Mouse (Mus musculus) layer of hippocampus, adult 8-10 months (tissue): ENCODE results near the gene Hsp90aa1. TPM values are rescaled to one million over a fixed set of nuclear protein-coding genes. Genes with fewer than 3 reads are reported as not detected.
"Not testable (repeated sequence)": the region's sequence is repeated elsewhere in the genome, so short reads cannot be mapped to it uniquely, and the experiment has no call there.

Experiments used
- DNase-seq, 2 experiments: peaks; one replicate each; pipeline ENCODE4 v3.0.0; 2022; ENCODE audit warnings: low spot score in 2 of 2
- total RNA-seq, 4 experiments: library from RNA; stranded (reverse); gene quantifications; 2 replicates each; pipeline ENCODE4 v1.2.4; 2022

Gene Hsp90aa1
- total RNA-seq, 4 experiments from 2014 or later = 961 to 1,174 (median 991) TPM

DNA sequence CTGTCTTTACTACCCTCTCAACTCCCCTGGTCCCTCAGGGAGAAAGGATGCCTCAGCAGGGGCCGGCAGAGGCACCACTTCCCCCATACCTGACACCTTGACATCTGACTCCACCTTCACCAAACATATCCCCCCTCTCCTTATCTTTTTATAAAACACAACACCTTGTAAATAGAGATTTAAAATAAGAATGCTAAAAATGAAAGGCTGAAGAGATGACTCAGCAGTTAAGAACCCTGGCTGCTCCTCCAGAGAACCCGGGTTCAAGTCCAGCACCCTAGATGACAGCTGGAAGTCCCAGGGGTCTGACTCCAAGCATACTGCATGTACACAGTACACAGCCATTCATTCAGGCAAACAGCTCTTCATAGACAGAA is 3.4 kb downstream of the Hsp90aa1 start:
- DNase-seq = no peak

DNA sequence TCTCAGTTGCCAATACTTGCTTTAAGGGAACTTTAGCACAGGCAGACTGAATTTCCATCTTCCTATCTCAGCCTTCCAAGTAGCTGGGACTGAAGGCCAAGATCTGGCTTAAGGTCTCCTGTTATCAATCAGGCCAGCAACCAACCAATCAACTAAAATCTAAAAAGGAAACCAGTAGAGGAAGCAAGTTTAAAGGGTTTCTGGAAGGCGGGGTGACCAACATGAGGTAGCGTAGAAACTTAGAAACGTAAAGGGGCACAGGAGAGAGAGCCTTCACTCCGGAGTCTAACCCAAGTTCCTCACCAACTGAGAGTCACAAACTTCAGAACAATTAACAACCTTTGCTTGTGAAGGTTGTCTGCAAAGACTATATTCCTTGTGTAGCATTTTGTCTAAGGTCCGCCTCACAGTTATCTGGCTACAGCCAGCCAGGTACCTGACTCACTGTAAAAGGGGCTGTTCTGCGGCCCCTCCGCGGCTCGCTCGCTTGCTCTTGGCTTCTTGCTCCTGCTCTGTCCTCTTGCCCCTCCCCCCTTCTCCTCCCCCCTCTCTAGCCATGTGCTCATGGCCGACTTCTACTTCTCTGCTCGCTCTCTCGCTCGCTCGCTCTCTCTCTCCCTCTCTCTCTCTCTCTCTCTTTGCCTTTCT is 3.9 kb downstream of the Hsp90aa1 start:
- no peak for DNase-seq

DNA sequence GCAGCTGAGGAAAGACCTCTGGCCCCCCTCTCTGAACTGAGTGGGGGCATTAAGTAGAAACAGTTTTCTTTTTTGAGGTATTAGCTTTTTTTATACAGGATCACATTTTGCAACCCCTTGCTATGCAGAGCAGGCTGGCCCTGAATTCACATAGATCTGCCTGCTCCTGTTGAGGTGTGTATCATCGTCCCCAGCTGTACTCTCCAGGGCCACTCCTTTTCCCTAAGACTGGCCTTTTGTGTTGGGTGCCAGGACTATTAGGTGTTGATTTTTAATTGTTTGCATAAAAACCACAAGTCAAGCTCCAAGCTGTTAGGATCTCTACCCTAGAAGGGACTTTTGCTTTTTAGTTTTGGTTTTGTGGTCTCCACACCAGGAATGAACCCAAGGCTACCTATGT is 4.4 kb downstream of the Hsp90aa1 start:
- no peak for DNase-seq

DNA sequence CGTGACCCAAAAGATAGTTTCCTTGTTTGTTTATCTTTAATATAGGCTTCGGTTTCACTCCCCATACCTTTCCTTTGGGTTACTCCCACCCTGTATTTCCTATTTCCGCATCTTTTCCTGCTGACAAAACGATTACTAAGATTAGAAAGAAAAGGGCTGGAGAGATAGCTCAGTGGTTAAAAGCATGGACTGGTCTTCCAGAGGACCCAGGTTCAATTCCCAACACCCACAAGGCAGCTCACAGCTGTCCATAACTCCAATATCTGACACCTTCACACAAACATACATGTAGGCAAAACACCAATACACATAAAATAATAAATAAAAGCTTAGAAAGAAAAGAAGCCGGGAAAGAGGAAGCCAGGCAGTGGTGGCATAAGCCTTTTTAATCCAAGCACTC is 5.1 kb downstream of the Hsp90aa1 start:
- DNase-seq = no peak

DNA sequence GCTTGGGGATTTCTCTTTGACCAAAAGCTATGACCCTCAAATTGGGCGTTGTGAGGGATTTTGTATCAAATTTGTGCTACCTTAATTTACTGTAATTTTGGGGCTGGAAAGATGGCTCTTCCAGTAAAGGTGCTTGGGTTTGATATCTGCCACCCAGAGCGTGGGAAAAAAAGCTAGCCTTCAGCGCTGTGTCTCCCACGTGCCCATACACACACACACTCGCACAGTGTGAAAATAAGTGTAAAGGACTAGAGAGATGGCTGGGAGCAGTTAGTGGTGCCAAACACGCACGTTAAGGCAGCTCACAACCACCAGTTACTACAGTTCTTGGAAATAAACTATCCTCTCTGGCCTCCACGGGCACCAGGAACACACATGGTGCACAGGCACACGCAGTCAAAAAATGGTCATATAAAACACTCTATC is 5.5 kb downstream of the Hsp90aa1 start:
- peak in 1 of 2 experiments; percentile 21 for DNase-seq

DNA sequence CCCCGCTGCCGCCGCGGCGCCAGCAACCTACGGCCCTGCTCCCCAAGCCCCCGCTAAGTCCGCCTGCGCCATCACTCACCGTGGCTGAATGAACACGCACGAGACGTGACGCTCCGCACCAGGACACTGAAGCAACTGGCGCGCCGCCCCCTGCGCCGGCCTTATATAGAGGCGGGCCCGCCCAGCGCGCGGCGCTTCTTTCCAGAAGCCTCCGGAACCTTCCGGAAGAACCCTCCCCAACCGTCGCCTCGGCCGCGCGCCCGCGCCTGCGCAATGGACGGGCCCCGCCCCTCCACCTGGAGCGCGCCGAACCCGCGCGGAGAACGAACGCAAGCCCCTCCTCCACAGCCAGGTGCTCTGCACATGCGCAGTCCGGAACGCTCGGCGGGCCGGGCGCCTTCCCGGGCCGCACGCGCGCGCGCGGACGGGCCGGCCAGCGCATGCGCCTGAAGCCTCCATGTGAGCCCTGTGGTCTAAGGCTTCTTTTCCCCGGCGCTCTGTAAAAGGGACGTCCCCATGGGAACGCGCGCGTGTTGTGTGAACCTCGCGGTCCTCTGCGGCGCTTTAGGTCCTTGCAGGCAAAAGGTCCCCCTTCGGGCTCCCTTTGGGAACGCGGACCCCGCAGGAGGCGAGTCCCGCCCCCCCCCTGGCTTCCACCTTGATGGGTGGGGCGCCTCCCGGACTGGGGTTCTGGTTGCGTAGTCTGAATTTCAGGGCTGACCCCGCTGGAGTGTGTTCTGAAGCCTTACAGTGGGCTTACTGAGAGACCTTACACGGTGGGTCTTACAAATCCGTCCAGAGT is 6.2 kb downstream of the Hsp90aa1 start:
- peak; percentile 94 to 97 for DNase-seq

DNA sequence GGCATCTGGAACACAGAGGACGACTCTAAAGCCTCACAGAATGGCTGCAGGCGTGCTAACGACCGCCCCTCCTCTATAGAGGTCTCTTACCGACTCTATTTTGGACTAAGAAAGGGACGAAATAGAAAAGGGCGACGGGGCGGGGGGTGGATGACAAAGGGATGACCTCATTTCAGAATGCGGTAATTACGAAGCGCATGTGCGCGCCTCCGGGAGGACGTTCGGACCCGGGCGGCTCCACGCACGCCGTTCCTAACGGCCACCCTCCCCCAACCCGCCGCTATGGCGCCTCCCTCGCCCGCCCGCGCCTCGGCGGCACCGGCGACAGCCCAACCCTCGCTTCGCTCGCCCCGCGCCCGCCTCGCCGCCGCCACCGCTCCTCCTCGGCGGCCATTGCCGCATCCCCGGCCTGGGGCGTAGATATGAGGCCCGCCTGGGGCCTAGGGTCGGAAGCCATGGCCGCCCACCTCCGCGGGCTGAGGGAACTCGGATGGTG is 6.8 kb downstream of the Hsp90aa1 start:
- peak; percentile 51 to 67 for DNase-seq

DNA sequence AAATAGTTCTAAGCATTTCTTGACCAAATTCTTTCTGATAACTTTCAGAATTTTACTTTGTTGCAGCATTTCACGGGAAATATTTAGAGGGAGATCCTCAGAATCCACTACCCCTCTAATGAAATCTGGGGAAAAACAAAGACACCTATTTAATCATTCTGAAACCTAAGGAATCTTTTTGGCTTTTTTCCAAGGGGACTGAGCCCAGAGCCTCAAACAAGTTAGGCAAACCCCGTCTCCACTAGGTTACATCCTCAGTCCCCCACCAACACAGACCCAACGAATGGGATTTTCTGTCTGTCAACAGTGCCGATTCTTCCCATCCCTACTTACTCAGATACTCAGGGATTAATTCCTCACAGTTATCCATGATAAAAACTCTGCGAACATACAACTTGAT is 9.2 kb downstream of the Hsp90aa1 start:
- not testable (repeated sequence) for DNase-seq

DNA sequence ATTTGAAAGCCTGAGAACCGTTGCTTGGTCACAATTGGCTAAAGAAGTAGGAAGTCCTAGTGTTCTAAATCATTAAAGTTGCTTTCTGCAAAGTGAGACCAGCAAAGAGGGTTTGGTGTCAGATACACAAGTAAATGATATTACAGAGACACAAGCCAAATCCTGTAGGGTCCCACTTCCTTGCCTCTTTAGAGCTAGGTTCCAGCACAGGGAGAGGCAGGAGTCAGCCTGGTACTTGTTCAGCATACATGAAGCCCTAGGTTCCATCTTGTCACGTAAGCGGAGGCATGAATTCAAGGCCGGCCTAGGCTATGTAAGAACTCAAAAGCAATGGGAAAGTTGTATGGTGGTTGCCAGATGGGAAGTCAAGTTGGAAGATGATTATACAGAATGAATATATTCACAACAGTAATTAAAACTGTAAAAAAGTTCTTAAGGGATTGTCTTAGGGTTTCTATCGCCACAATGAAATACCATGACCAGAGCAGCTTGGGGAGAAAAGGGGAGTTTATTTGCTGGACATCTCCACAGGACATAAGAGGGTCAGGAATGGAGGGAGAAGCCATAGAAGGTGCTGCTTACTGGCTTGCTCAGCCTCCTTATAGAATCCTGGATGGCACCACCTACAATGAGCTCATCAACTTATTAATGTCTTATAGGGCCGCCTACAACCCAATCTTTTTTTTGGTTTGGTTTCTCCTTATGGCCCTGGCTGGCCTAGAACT is 12.4 kb downstream of the Hsp90aa1 start:
- no peak for DNase-seq

DNA sequence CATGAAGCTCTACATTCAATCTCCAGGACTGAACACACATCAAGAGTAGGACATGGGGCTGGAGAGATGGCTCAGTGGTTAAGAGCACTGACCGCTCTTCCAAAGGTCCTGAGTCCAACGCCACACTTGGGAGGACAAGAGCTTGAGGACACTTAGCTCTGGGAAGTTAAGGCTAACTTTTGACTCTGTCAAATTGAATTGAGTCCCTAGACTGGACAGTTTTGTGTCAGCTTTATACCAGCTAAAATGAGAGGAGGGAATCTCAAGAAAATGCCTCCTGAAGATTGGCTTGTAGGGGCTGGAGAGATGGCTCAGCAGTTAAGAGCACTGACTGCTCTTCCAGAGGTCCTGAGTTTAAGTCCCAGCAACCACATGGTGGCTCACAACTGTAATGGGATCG is 13.6 kb downstream of the Hsp90aa1 start:
- not testable (repeated sequence) for DNase-seq

DNA sequence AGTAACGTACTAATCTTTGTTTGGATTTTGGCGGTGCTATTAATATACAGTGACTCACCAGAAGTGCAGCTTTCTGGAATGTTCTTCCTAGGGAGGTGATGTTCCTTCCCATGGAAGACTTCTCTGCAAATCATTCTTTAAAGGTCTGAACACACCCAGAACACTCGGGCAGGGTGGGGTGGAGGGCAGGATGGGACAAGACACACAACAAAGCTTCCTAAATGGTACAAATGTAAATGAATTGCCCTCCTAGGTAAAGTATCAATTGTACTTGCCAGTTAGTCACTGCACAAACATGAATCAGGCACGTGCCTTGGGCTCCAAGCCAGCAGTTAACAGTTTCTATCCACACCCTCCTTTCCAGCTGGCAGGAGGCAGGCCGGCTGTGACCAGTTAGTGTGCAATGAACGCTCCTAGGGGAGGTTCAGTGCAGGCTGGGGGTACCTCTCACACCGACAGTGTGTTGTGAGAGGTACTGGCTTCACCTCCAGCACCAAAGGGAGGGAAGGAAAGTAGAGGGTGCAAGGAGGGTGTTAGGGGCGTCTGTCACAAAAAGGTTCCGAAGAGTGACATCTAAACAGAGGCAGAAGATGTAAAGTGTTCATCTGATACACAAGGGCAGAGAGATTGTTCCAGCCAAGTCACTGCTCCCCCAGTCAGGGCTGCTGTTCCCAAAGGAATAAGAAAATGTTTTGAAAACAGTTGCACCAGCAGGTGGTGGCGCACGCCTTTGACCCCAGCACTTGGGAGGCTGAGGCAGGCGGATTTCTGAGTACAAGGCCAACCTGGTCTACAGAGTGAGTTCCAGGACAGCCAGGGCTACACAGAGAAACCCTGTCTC is 14.4 kb downstream of the Hsp90aa1 start:
- DNase-seq = peak in 1 of 2 experiments; percentile 49

DNA sequence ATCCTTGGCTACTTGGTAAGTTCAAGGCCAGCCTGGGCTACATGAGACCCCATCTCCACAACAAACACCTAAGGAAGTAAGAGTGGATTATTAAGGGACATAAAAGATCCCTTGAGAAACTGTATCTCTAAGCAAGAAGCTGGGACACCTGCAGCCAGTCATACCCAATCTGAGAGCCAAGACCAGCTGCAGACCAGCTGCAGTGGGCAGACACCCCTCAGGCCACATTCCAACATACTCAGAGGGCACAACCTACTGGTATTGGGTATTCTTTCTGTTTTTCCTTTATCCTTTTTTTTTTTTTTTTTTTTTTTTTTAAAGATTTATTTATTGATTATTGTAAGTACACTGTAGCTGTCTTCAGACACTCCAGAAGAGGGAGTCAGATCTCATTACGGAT is 18.9 kb downstream of the Hsp90aa1 start:
- no peak for DNase-seq

DNA sequence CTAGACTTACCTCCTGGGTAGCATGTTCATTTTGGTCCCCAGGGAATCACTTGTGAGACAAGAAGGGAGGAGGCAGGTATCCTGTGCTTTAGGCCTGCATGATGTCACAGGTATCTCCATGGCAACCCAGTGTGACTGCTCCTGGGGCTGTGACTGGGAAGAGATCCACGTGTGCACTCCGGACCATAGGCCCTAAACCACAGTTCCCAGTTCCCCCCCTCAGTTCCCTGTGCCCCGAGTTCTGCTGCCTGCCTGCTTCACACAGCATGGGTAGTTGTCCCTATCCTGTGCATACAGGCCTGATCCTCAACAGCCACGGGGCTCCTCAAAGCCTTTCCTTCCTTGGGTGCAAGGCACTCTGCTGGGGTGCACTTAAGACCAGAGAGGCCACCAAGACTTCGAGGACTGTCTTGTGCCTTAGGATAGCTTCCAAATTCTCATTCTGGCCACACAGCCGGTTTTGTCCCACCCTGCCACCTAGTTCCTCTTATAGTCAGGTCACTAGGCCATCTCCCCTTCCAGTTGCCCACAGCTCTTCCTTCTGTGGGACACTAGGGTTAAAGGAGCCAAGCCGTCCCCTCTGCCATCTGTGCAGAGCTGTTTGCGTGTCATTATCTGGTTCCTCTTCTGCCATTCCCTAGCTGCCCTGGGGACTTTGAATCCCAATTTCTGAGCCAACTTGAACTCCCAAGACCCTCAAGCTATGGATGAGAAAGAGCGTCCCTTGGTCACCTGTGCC is 19.8 kb downstream of the Hsp90aa1 start, which contains the start of gene 1700001K19Rik:
Gene 1700001K19Rik (minus strand): TSS at position 59 of the 739 bp plus-strand sequence.
- DNase-seq = no peak

DNA sequence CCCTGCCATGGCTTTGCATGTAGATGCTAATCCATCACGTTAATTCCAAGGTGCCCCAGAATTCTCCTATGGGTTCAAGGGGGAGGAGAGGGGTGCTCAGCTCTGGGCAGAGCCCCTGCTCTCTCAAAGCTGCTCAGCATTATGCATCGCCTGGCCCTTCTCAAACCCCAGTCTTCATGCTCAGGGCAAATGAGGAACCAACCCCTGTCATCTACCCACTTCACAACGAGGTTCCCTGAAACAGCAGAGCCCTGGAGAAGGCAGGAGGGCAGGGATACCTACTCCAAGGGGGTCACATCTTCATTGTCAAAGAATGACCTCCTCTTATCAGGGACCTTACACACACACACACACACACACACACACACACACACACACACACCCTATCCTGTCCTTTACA is 20.6 kb downstream of the Hsp90aa1 start:
- no peak for DNase-seq

DNA sequence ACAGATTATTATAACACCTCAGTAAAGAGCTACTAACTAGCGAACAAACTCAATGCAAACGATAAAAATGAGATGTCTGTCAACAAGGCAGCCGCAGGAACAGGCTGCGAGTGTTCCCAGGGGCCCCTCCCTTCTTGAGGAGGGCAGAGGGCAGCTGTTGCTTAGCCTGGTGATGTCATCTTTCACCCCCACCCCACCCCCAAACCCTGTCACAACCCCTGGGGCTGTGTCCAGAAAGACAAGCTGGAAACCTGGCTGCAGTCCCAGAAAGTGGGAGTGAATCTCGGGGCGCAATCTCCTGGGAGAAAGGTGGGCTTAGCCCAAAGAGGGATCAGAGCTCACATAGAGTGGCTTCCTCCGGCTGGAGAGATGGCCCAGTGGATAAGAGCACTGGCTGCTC is 21.3 kb downstream of the Hsp90aa1 start:
- no peak for DNase-seq

DNA sequence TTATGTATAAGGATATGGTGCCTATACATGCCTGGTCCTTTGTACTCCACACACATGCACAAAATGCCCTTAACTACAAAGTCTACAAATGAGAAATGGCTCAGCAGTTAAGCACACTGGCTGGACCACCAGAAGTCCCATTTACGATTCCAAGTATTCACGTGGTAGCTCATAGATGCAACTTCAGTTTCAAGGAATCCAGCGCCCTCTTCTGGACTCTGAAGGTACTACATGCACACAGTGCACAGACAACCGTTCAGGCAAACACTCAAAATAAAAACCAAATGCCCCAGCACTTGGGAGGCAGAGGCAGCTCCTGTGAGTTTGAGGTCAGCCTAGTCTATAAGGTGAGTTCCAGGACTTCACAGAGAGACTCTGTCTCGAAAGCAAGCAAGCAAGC is 28.3 kb downstream of the Hsp90aa1 start:
- no peak for DNase-seq

DNA sequence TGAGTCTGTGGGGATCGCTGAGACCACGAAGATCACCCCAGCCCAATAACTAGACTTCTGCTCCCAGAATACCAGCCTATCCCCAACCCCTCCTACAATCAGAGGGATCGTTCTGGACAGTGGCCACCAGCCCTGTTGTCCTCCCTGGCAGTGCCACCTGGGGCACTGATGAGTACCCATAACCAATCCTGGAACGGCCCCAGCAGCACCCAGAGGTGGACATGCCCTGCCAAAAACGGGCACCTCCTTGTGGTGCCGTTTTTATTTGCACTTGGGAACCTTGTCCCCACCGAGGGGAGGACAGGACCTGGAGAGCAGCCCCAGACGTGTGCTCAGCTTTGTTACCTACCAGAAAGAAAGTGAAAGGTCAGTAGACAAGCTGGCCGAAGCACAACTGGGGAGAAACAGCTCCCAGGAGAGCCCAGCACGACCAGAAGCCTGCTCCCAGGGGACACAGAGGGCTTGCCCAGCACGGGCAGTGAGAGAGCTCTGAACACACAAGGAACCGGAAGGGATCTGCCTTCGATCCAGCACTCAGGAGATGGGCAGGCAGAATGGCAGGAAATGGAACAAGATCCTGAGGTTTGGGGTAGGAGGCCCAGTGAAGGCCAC is 35.0 kb downstream of the Hsp90aa1 start:
- DNase-seq = no peak

DNA sequence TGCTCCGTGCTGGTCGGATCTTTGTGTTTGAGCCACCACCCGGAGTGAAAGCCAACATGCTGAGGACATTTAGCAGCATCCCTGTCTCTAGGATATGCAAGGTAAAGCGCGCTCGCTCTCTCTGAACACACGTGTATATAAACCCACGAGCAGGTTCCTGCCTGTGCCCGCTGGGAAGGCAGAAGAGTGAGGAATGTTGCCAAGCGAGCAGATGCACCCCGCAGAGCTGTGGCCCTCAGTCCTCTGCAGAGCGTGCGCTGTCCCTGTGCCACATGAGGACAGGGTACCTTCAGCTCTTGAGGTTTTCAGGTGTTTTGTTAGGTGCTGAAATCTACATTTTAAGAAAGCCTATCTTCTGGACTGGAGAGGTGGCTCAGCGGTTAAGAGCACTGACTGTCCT is 40.8 kb downstream of the Hsp90aa1 start:
- no peak for DNase-seq

DNA sequence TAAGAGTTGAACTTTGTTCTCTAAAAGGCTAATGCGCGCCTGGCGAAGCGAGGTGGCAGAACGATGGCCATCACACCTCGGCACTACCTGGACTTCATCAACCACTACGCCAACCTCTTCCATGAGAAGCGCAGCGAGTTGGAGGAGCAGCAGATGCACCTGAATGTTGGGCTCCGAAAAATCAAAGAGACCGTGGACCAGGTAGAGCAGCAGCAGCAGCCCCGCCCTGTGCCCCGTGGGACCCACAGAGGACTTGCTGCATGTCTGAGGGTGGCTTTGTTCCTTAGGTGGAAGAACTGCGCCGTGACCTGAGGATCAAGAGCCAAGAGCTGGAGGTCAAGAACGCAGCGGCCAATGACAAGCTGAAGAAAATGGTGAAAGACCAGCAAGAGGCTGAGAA is 51.1 kb downstream of the Hsp90aa1 start:
- no peak for DNase-seq

DNA sequence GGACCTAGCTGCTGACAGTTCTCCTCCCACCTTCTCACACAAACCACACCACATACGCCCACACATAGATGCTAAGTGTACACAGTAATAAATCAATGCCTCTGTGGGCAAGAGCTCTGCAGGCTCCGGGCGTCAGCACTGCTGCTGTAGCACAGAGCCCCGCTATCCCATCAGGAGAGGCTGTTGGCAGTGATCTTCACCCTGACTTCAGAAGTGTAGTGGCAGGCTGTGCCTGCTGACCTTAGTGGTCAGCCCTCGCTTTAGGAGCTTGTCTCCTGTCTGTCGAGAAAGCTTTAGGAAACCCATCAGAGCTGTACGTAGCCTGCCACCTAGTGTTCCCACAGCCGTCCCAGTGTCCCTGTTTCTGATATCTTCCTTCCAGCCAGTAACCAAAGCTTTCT is 52.3 kb downstream of the Hsp90aa1 start:
- peak in 1 of 2 experiments; percentile 38 for DNase-seq
